Mouse (Mus musculus): ENCODE measurements at regions not wholly inside any gene's neighbourhood (a gene's known extent, or its start where the extent isn't known, plus 50 kb on each side); places are given as distances from the start of the nearest gene placed in this dataset.

DNA sequence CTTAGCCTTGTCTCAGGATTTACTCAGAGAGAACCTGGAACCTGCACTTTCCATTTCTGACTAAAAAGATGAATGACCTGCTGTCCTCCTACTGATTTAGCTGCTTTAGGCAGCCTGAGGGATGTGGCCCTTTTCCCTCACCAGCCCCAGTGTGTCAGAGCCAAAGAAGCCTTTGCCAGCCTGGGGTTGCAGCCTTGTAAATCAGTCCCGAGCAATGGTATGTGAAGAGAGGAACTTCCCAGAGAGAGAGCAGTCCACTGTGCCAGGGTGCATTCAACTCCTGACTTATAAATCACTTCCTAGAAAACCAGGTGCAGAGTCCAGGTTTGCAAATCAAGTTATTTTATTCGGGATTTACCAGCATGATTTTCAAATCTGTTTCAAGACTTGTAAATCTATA, 239.5 kb upstream of the Map3k7 start:
- H3K27me3 ChIP-seq (replicated peaks): no peaks in the 10 kb centered on the region
- H3K9ac ChIP-seq: no peak overlapping the region
- H3K4me3 ChIP-seq: no peak overlapping the region
- no peaks in the 10 kb centered on the region for H3K36me3 ChIP-seq
- no peak overlapping the region for H3K4me2 ChIP-seq
- no peaks in the 10 kb centered on the region for H3K4me1 ChIP-seq (replicated peaks)
- no peak overlapping the region for H3K27ac ChIP-seq (ENCODE audit: poor library complexity, severe bottlenecking)
- no peaks in the 10 kb centered on the region for H3K9me3 ChIP-seq (replicated peaks)
- no peak for ATAC-seq (ENCODE audit: insufficient number of reproducible peaks, low FRiP score)
- WGBS: 48% methylated on average over 2 of the region's 2 CpGs

DNA sequence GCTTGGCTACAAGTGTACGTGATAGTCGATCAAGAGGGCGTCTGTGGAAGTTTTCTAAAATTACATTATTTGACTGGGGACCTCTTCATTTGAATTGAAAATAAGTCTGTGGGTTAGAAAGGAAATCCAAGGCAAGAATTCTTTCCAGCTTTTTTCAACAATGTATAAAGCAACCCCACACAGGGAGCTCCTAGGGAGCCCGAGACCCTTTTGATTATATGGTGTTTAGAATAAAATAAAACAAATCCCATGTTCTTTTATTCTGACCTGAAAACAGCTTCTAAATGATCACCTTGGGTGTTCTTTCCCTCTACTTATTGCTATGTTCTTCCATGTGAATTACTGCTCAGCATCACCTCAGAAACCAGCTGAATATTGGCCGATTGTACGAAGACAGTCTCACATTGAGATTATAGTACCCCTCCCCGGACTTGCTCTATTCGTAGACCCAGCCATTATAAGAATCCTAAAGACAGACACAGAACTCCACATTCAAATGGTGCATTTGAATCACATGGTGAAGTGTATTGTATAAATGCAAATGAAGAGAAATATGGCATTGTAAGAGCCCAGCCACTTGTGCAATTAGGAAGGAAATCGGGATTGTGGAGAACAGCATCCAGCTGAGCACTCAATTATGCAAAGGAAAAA, 236.3 kb upstream of the Map3k7 start:
- WGBS: 86% methylated on average over 9 of the region's 9 CpGs
- H3K27ac ChIP-seq (ENCODE audit: poor library complexity, severe bottlenecking): no peak overlapping the region
- no peak overlapping the region for H3K4me2 ChIP-seq
- ATAC-seq (ENCODE audit: insufficient number of reproducible peaks, low FRiP score): no peak
- H3K36me3 ChIP-seq: no peaks in the 10 kb centered on the region
- H3K9ac ChIP-seq: no peak overlapping the region
- no peaks in the 10 kb centered on the region for H3K4me1 ChIP-seq (replicated peaks)
- H3K27me3 ChIP-seq (replicated peaks): no peaks in the 10 kb centered on the region
- H3K9me3 ChIP-seq (replicated peaks): no peaks in the 10 kb centered on the region
- H3K4me3 ChIP-seq: no peak overlapping the region

DNA sequence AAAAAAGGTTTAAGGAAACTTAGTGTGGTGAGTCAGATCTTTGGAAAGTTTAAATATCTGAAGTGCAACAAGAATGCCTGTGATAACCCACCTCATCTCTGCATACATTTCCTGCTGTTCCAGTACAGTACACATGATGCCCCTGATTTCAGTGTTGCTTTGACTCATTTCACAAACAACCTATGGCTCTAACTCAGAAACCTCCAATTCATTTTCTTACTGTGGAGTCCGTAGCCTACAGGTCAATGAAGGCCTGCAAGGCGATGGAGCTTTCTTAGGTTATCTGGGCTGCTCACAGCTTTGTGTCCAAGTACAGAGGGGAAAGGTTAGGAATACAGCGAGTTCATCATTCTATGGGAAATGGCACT, 235.8 kb upstream of the Map3k7 start:
- ATAC-seq (ENCODE audit: insufficient number of reproducible peaks, low FRiP score): no peak
- H3K4me3 ChIP-seq: no peak overlapping the region
- H3K4me2 ChIP-seq: no peak overlapping the region
- H3K4me1 ChIP-seq (replicated peaks): no peaks in the 10 kb centered on the region
- no peak overlapping the region for H3K9ac ChIP-seq
- no peak overlapping the region for H3K27ac ChIP-seq (ENCODE audit: poor library complexity, severe bottlenecking)
- no peaks in the 10 kb centered on the region for H3K27me3 ChIP-seq (replicated peaks)
- H3K9me3 ChIP-seq (replicated peaks): no peaks in the 10 kb centered on the region
- H3K36me3 ChIP-seq: no peaks in the 10 kb centered on the region
- 85% methylated on average over 3 of the region's 3 CpGs for WGBS

DNA sequence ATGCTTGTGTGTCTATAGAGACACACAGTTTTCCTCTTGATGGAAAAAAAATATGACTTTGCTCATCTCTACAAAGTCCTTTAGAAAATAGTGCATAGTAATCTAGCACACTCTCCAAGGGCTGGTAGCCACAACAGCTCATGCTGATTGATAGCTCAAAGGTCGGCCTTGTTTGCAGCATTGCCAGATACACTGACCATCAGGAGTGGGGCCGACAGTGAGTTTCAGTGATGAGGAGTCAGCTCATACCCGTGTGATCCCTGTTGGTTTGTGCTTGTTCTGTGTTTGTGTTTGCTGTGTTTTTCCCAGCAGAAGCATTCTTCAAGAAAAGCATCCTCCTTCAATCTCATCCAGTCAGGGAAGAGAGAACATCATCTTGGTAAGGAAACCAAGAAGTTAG, 220.1 kb upstream of the Map3k7 start:
- ATAC-seq (ENCODE audit: insufficient number of reproducible peaks, low FRiP score): no peak
- H3K4me1 ChIP-seq (replicated peaks): no peaks in the 10 kb centered on the region
- 62% methylated on average over 3 of the region's 3 CpGs for WGBS
- no peak overlapping the region for H3K4me2 ChIP-seq
- no peaks in the 10 kb centered on the region for H3K9me3 ChIP-seq (replicated peaks)
- no peak overlapping the region for H3K9ac ChIP-seq
- no peak overlapping the region for H3K27ac ChIP-seq (ENCODE audit: poor library complexity, severe bottlenecking)
- H3K4me3 ChIP-seq: no peak overlapping the region
- H3K36me3 ChIP-seq: no peaks in the 10 kb centered on the region
- H3K27me3 ChIP-seq (replicated peaks): no peaks in the 10 kb centered on the region

DNA sequence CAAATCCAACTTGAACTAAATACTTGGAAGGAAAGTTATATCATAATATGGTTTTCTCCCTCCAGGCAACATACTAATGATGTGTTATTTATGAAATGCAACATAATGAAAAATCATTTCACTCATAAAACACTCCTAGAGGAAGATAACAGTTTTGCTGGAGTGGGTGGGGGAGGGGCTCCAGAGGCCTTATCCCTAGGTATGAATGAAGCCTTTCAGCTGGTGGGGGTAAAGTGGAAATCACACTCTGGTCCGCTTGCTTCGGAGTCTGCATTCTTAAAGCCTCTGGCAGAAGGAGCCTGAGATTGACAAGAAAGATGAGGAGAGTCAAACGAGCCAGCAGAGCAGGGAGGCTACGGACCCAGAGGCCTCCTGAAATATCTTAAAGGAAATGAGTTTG, 219.5 kb upstream of the Map3k7 start:
- Histone ChIP-seq H3K4me2 (no peak overlapping the region), H3K4me3 (no peak overlapping the region), H3K36me3 (no peaks in the 10 kb centered on the region), H3K9me3 (replicated peaks) (no peaks in the 10 kb centered on the region), H3K27me3 (replicated peaks) (no peaks in the 10 kb centered on the region), H3K27ac (ENCODE audit: poor library complexity, severe bottlenecking) (no peak overlapping the region), H3K4me1 (replicated peaks) (no peaks in the 10 kb centered on the region), H3K9ac (no peak overlapping the region)
- WGBS: 42% methylated on average over 4 of the region's 4 CpGs
- ATAC-seq (ENCODE audit: insufficient number of reproducible peaks, low FRiP score): no peak

- ATAC-seq (ENCODE audit: insufficient number of reproducible peaks, low FRiP score): no peak
- 81% methylated on average over 5 of the region's 5 CpGs for WGBS
- Histone ChIP-seq H3K27me3 (replicated peaks) (no peaks in the 10 kb centered on the region), H3K4me3 (no peak overlapping the region), H3K4me2 (no peak overlapping the region), H3K9me3 (replicated peaks) (no peaks in the 10 kb centered on the region), H3K36me3 (no peaks in the 10 kb centered on the region), H3K9ac (no peak overlapping the region), H3K27ac (ENCODE audit: poor library complexity, severe bottlenecking) (no peak overlapping the region), H3K4me1 (replicated peaks) (no peaks in the 10 kb centered on the region)
Observed at GRCm38 (mm10) chr4:31753677-31754312, 210.1 kb upstream of the Map3k7 start.

DNA sequence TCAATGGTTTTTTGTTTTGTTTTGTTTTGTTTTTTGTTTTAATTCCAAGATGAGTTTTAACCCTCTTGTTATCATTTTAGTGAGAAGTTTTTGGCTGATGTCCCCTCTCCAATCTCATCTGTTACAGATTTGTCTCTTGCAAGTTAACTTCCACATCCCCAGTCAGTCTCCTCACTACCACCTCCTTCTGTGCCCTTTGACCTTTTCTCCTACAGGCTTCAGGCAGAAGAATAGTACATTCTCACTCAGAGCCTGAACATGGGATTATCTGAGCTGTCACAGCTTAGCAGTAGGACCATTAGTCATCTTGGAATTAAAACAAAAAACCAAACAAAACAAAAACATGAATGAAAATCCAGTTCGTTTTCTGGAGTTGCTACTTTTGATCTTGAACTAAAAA, 206.8 kb upstream of the Map3k7 start:
- Histone ChIP-seq H3K4me3 (no peak overlapping the region), H3K4me1 (replicated peaks) (peaks cover 26% of the 10 kb centered on the region), H3K4me2 (no peak overlapping the region), H3K27me3 (replicated peaks) (no peaks in the 10 kb centered on the region), H3K36me3 (no peaks in the 10 kb centered on the region), H3K9ac (no peak overlapping the region), H3K27ac (ENCODE audit: poor library complexity, severe bottlenecking) (no peak overlapping the region), H3K9me3 (replicated peaks) (no peaks in the 10 kb centered on the region)
- no peak for ATAC-seq (ENCODE audit: insufficient number of reproducible peaks, low FRiP score)
- 46% methylated on average over 1 of the region's 1 CpGs for WGBS

DNA sequence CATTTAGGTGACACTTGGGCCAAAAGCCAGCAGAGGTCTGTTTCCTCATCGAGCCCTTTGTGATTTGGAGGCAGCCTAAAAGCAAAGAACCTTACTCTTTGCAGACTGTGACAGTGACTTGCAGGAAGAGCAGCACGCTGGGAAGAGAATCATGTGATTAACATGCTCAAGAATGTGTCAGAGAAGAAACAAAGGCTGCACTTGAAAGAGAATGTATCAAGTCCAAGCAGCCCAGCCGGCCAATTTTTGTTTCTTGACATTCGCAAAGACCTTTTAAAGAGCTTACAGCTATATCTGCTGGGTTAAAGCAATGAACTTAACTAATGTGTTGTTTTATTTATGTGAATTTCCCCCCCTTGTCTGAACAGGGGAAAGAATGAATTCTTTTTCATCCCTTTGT, 203.8 kb upstream of the Map3k7 start:
- Histone ChIP-seq H3K9me3 (replicated peaks) (no peaks in the 10 kb centered on the region), H3K4me1 (replicated peaks) (peaks cover 32% of the 10 kb centered on the region), H3K27ac (ENCODE audit: poor library complexity, severe bottlenecking) (no peak overlapping the region), H3K4me3 (no peak overlapping the region), H3K27me3 (replicated peaks) (no peaks in the 10 kb centered on the region), H3K36me3 (no peaks in the 10 kb centered on the region), H3K4me2 (no peak overlapping the region), H3K9ac (no peak overlapping the region)
- no peak for ATAC-seq (ENCODE audit: insufficient number of reproducible peaks, low FRiP score)
- WGBS: 49% methylated on average over 4 of the region's 4 CpGs

DNA sequence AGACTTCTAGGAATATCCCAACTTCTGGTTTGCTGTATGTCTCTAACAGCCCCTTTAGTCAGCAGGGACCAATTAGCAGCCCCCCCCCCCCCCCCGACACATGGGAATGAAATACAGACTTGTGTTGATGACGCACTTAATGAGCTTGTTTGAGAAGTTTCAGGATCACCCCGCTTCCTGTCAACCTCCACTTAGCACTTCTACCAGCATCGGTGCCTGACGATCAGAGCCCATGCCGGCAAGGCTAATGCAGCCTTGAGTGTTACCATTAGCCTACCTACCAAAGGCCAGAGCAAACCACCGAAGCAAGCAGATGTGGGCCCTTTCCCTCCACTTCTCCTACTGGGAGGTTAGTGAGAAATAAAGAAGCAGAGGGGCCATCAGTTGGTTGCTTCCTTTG, 201.7 kb upstream of the Map3k7 start:
- Histone ChIP-seq H3K27ac (ENCODE audit: poor library complexity, severe bottlenecking) (no peak overlapping the region), H3K4me3 (no peak overlapping the region), H3K9me3 (replicated peaks) (no peaks in the 10 kb centered on the region), H3K27me3 (replicated peaks) (no peaks in the 10 kb centered on the region), H3K36me3 (no peaks in the 10 kb centered on the region), H3K9ac (no peak overlapping the region), H3K4me2 (peak overlapping the region; percentile 40), H3K4me1 (replicated peaks) (peaks cover 32% of the 10 kb centered on the region)
- 20% methylated on average over 7 of the region's 7 CpGs for WGBS
- no peak for ATAC-seq (ENCODE audit: insufficient number of reproducible peaks, low FRiP score)

DNA sequence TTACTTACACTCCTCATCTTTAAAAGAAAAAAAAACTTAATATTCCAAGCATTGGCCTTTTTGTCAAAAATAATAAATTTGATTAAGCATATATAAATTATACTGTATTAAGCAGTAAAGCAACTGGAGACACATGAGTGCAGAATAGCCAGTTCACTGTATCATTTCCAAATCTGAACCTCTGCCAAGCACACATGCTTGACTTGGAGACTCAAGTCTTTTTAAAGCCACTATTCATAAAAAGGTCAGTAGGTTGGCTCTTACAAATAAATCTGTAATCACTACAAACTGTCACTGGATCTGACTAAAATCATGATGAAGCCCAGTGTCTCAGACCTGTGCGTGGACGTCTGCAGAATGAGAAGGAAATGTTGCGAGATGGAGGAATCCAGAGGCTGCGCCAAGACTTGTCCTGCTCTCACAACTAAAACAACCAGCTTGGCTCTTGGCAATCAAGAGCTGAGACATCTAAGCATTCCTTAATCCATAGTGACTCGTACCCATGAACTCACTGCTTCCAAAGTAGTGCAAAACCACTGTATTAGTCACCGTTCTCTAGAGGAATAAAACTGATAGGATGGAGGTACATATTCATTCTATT, 195.8 kb upstream of the Map3k7 start:
- Histone ChIP-seq H3K9me3 (replicated peaks) (no peaks in the 10 kb centered on the region), H3K4me3 (no peak overlapping the region), H3K4me2 (no peak overlapping the region), H3K9ac (no peak overlapping the region), H3K27ac (ENCODE audit: poor library complexity, severe bottlenecking) (no peak overlapping the region), H3K27me3 (replicated peaks) (no peaks in the 10 kb centered on the region), H3K36me3 (no peaks in the 10 kb centered on the region), H3K4me1 (replicated peaks) (no peaks in the 10 kb centered on the region)
- 56% methylated on average over 6 of the region's 6 CpGs for WGBS
- ATAC-seq (ENCODE audit: insufficient number of reproducible peaks, low FRiP score): no peak

GRCm38 (mm10) chr4:31769325-31769724, 194.6 kb upstream of the Map3k7 start:
- Histone ChIP-seq H3K36me3 (no peaks in the 10 kb centered on the region), H3K4me2 (no peak overlapping the region), H3K9me3 (replicated peaks) (no peaks in the 10 kb centered on the region), H3K27me3 (replicated peaks) (no peaks in the 10 kb centered on the region), H3K4me1 (replicated peaks) (no peaks in the 10 kb centered on the region), H3K9ac (no peak overlapping the region), H3K4me3 (no peak overlapping the region), H3K27ac (ENCODE audit: poor library complexity, severe bottlenecking) (no peak overlapping the region)
- 73% methylated on average over 4 of the region's 4 CpGs for WGBS
- ATAC-seq (ENCODE audit: insufficient number of reproducible peaks, low FRiP score): no peak

DNA sequence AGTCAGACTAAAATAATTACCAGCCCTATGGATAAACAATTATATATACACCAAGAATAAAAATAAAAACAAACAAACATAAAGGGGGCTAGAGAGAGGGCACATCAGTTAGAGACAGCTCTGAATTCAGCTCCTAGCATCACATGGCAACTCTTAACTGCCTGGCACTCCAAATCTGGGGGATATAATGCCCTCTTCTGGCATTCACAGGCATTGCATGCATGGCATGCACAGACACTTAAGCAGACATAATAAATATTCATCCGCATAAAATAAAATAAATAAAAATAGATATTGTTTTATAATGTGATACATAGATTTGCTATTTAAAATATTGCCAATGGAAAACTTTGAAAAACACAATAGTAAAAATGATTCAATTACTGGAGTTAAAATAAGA, 177.6 kb upstream of the Map3k7 start:
- Histone ChIP-seq H3K27me3 (replicated peaks) (no peaks in the 10 kb centered on the region), H3K4me2 (no peak overlapping the region), H3K4me3 (no peak overlapping the region), H3K4me1 (replicated peaks) (no peaks in the 10 kb centered on the region), H3K9ac (no peak overlapping the region), H3K27ac (ENCODE audit: poor library complexity, severe bottlenecking) (no peak overlapping the region), H3K9me3 (replicated peaks) (0 out of 2 replicates have a peak, but pooled peaks cover 3% of the 10 kb centered on the region), H3K36me3 (no peaks in the 10 kb centered on the region)
- WGBS: 84% methylated on average over 1 of the region's 1 CpGs
- no peak for ATAC-seq (ENCODE audit: insufficient number of reproducible peaks, low FRiP score)
